Mouse (Mus musculus) heart, adult 2 months (tissue): Measurements from ENCODE around the gene Hjurp.

Experiments
- EP300 ChIP-seq: fragments of 200-500 bp; IDR thresholded peaks from 2 replicates; pipeline ENCODE4 v1.6.1; 2011; ENCODE audit warnings: low read depth, low read length, control low read depth; ENCODE audit not compliant: insufficient read depth
- POLR2A ChIP-seq: fragments of 200-500 bp; IDR thresholded peaks from 2 replicates; pipeline ENCODE4 v1.6.1; 2011; ENCODE audit warnings: mild to moderate bottlenecking, low read depth, low read length, control low read depth; ENCODE audit not compliant: insufficient read depth

- TF ChIP-seq EP300 (no peak), POLR2A (no peak)
Measured at GRCm38 (mm10) chr1:88288056-88288788, 10.8 kb upstream of the Hjurp start.
